Mouse (Mus musculus) heart, postnatal 14 days (tissue): ENCODE measurements around the gene Ciita. TPM values are rescaled to one million over a fixed set of nuclear protein-coding genes. Genes with fewer than 3 reads are reported as not detected.

Source experiments
- DNase-seq, 2 experiments: peaks; one replicate each; pipeline ENCODE4 v3.0.0; 2021 to 2022
- intact Hi-C: fragments of 180-260 bp; cut with DNase I; formaldehyde crosslinking; loops from one replicate; pipeline ENCODE4 v1.15.1; 2025
- long read RNA-seq, 2 experiments: library from polyadenylated mRNA; stranded (forward); transcript quantifications; one replicate each; pipeline ENCODE4 v2.0.0; 2021
- total RNA-seq, 2 experiments: library from RNA; stranded (reverse); gene quantifications; 2 replicates each; pipeline ENCODE4 v1.2.3; 2021

Ciita gene
- total RNA-seq = under 1 TPM; 0.29 to 0.66 TPM
- long read RNA-seq, experiment 1 = 0 reads
- long read RNA-seq, experiment 2 = 0 reads

DNA sequence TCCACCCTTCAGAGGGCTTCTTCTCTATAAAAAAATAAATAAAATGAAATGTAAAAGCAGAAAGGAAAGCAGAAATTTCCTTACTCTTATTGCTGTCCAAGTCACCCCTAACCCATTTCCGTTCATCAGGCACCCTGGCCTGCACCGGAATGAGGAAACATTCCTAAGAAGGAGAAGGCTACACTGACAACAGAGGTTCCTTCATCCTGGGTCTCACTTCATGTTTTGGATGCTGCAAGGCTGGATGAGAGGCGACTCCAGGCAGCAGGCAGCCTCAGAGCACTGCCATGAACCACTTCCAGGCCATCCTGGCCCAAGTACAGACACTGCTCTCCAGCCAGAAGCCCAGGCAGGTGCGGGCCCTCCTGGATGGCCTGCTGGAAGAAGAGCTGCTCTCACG is at the start of gene Ciita:
Gene Ciita (plus strand): TSS at position 203 of the 400 bp plus-strand sequence.
- intact Hi-C loops = no loop called here
- DNase-seq = no peak

GRCm38 (mm10) chr16:10431911-10432310 is 47.9 kb upstream of the Ciita start:
- intact Hi-C loops = no loop called here
- no peak for DNase-seq

DNA sequence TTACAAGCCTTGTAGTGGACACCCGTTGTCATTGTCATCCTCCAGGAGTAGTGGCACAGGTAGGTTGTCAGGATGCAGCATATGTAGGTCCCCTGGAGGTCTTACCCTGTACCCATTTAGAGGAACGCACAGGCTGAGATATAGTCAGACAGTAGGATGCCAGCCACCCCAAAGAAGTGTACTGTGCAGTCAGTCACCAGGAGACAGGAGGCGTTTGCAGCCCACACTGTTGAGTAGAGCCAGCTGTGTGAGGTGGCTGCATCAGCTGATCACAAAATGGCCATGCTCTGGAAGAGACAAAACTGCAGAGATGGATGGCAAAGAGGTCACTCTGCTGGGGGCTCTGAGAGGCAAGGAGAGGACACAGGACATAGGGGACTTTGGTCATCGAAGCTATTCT is 47.5 kb upstream of the Ciita start:
- intact Hi-C loops = no loop called here
- DNase-seq = no peak

GRCm38 (mm10) chr16:10433344-10433743 is 46.5 kb upstream of the Ciita start:
- intact Hi-C loops = no loop called here
- DNase-seq = no peak

DNA sequence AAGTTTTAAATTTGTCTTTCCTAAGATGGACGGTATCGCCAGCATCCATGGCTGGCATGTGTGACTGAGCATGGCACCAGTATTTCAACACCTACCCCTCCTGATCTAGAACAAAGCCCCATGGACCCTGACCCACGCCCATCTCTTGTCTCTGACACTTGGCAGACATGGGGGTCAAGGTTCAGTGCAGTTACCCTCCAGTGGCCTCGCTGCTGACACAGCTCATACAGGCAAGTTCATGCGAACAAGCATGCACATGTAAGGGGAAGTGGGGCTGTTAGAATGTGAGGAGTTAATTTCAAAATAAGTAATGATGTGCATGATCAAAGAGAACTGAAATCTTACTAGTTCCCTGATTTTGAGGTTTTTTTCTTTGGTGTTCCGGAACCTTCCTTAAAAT is 43.7 kb upstream of the Ciita start:
- intact Hi-C loops = no loop called here
- no peak for DNase-seq

GRCm38 (mm10) chr16:10438055-10438454 is 41.8 kb upstream of the Ciita start:
- DNase-seq = no peak
- intact Hi-C loops = no loop called here

DNA sequence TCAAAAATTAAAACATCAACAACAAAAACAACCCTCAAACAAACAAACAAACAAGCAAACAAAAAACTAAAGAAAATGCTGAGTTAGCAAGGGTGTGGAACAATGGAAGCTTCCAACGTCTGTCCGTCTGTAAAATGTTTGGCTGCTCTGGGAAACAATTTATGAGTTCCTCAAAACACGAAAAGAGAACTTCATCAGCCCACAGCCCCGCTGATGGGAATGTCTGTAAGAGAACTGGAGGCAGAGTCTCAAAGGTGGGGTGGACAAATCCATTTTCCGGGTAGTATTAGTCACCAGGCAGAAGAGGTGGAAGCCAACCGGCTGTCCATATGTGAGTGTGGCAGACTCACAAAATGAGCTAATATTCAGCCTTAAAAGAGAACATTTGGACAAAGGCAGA is 38.5 kb upstream of the Ciita start:
- no peak for DNase-seq
- intact Hi-C loops = no loop called here

DNA sequence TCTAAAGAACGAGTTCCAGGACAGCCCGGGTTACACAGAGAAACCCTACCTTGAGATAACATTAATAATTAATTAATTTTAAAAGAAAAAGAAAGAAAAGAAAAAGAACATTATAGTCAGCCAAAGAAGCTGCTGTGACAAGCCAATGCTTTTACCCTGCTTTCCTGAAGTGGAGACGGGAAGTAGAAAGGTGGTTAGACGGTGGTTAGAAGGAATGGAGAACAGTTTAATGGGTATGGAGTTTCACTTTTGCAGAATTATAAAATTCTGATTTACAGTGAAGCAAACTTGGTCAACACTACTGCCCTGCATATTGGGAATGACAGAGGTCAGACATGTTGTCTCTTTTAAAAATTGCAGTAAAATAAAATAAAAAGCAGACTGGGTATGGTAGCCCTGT is 38.1 kb upstream of the Ciita start:
- no peak for DNase-seq
- intact Hi-C loops = no loop called here

GRCm38 (mm10) chr16:10443723-10444122 is 36.1 kb upstream of the Ciita start:
- intact Hi-C loops = no loop called here

DNA sequence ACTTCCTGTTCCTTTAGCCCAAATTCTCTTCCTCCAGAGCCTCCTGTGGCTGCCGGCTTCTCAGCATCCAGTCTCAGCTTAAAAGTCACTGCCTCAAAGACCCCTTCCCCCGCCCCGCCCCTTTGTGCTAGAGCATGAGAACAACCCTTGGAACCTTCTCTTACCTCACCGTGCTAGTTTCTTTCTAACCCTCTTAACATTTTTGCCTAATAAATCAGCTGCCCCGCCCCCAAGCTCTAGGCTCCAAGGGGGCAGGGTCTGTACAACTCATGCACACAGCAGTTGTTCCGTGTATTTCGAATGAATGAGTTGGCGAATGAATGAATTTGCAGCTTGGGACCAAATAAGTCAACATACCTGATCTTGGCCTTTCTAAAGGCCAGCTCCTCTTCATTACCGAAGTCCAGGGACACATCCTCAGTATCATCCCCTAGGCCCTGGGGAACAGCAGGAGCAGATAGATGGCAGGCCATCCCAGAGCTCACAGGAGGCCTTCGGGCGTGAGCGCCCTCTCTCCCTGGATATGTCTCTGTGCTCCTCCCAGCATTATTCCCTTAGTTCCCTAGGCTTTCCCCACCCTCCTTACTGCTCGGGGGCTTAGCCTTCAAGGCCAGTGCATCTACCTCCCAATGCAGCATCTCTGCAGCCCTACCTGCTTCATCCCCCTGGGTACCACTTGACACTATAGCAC is 33.1 kb upstream of the Ciita start:
- DNase-seq = no peak
- intact Hi-C loops = no loop called here

More at GRCm38 (mm10) chr16:10443723-10444122, 36.1 kb upstream of the Ciita start:
- DNase-seq = no peak

- intact Hi-C loops = no loop called here
- peak; percentile 47 to 67 for DNase-seq
Observed at GRCm38 (mm10) chr16:10447264-10447594, 32.6 kb upstream of the Ciita start, which contains the start of gene Tvp23a. Gene Tvp23a (minus strand): TSS chr16:10447362.

GRCm38 (mm10) chr16:10447781-10448180 is 32.1 kb upstream of the Ciita start:
- intact Hi-C loops = no loop called here
- DNase-seq = no peak

DNA sequence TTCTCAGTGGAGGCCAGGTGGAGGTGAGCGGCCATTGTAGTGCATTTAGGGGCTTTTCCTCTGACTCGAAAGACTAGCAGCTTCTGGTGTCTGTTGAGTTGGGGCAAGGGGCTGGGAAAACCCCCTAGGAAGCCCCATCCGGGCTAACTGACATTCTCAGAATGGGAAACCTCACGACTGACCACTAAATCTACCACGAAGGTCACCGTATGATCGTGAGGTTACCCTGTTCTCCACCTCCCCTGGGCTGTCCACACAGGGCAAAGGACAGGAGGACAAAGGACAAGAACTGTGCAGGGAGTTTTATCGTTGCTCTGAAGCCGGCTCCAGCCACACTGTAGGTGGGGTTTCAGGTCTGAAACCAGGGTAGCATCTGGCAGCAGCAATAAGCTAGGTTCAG is 30.9 kb upstream of the Ciita start:
- no peak for DNase-seq
- intact Hi-C loops = no loop called here

DNA sequence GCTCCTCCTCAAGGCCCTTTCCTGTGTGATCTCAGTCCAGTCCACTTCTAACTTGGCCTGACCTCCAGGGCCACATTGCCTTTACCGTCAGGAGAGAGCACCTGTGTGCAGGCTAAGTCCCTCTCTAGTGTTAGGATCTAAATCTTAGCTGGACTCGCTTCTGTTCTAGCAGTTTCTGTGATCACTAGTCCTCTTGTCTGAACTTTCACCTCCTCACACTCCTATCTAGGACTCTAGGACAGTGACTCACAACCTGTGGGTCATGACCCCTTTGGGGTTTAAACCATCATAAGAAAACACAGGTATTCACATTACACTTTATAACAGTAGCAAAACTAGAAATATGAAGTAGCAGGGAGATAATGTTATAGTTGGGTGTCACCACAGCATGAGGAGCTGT is 28.0 kb upstream of the Ciita start:
- intact Hi-C loops = no loop called here
- no peak for DNase-seq

DNA sequence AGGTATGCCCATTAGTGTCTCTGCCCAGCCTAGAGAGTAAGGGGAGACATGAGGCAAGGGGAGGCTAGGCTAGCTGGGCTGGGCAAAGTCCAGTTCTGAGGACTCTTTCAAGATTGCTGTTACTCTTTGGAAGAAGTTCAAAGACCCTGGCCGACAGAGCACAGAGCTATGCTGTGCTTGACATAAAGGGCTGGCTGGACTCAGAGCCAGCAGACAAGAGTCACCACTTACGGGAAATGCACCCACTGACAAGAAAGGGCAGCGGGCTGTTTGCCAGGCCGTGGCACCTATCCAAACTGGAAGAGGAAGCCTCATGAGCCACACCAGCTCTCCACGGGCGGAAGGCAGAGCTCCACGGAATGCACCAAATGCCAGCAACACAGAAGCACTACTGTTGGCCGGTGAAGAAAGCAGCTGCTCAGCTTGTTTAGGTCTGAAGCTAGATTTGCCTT is 27.4 kb upstream of the Ciita start:
- intact Hi-C loops = no loop called here
- peak; percentile 71 to 75 for DNase-seq

DNA sequence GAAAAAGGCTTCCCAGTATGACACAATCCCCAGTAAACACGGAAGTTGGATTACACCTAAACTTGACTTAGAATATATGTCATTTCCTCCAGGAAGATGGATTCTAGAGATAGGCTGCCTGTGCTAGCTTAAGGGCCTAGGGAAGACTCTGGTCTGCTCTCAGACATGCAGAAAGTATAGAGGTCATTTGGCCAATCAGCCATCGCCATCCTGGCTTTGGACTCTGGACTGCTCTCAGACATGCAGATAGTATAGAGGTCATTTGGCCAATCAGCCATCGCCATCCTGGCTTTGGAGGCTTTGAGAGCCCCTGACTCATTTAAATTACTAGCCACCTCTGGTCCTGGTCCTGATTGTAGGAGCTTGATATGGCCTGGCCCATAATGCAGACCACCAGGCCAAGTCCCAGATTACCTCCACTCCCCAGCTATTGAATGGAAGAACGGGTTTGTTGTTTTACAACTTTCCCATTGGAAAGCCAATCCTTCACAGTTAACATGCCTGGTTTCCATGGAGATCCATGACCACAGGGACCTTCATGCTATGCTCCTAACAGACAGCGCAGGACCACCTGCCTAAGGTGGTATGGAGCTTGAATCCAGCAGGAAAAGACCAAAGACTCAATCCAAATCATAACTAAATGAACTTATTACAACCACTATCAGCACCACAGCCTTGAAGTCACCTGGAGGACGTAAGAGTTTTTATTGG is 25.8 kb upstream of the Ciita start:
- no peak for DNase-seq
- intact Hi-C loops = no loop called here

- intact Hi-C loops = no loop called here
- no peak for DNase-seq
Observed at GRCm38 (mm10) chr16:10454583-10454974, 25.3 kb upstream of the Ciita start.

DNA sequence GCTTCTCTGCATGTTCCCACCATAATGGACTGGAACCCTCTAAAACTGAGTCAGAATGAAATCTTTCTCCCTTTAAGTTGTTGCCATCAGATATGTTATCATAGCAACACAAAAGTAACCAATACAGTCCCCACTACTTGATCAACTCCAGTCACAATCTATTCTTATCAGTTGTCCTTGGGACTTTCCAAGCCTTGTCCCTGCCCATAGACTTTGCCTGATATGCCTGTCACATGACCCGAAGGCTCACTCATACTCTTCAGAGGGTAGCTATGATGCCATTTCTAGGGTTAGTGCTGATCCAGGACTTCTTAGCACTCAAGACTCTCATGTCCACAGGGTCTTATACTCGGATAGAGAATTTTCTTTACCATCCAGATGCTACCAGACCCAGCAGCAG is 19.7 kb upstream of the Ciita start:
- intact Hi-C loops = no loop called here

DNA sequence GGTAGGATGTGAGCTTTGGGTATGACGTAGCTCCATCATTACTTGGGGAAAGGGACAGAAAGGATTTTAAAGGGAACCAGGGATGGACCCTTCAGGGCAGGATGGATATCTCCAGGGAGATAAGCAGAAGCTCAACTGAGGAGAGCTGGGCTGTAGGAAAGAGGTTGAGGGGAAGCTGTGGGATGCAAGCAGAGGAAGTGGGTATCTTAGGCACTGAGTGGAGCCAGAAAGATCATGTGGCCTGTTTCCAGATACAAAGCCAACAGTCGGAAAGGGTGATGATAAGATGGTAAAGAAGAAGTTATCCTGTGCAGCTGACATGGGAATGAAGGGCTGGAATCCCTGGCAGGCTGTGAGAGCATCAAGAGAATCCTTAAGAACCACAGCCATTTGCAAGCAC is 18.7 kb upstream of the Ciita start:
- intact Hi-C loops = no loop called here
- no peak for DNase-seq

More for the DNA sequence above, 19.7 kb upstream of the Ciita start:
- DNase-seq = no peak

DNA sequence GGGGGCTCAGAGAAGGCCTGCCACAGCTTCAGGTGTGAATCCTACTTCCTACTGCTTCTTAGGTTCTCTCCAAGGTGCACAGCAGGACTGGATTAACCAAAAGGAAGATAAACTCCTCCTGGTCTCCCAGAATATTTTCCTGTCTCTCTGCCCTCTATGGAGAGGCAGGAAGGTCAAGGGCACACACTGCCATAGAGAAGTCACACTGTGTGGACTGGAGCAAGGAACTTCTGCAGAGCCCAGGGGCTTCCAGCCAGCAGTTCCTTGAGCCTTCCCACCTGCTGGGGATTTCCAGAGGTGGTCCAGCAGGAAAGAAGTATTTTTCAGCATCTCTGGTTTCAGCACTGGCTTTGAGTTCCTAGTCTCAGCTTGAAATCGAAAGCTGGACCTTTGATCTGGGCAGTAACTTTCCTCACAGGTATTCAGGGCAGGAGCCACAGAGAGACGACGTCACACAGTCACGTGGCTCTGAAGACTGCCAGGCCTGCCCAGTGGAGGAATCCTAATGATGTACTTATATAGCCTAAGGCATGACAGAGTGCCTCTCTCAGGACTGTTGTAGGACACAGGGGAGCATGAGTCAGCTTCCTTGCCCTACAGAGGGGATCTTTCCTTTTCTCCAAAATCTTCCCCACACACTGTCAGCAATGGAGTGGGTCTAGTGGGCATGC is 14.7 kb upstream of the Ciita start:
- no peak for DNase-seq
- intact Hi-C loops = no loop called here

- intact Hi-C loops = no loop called here
- no peak for DNase-seq
Observed at GRCm38 (mm10) chr16:10467391-10468107, 12.3 kb upstream of the Ciita start.
